ENCODE assay signal across 11 mouse cellular contexts in genomic region chr17:9776286-9777016, GRCm38 (mm10).
DNase-seq lines count a peak whose midpoint lies in the region; ATAC-seq and TF ChIP-seq lines count a peak whose summit lies in the region.
"Had no signal": no experiment of that assay in that cellular context is flagged by ENCODE, and none has a peak within 500 bp of the region (broad histone marks: within the 10 kb centered on the region; RNA-seq: fewer than 3 reads in every experiment).

No protein-coding gene starts in this region.

- no peaks in the 10 kb centered on the region for H3K9me3 ChIP-seq in neural tube, embryonic 14.5 days (ENCODE audit: control insufficient read depth, low read length)
- H3K9me3 ChIP-seq: intestine, embryonic 15.5 days; liver, embryonic 15.5 days had no signal

- no peak for TF ChIP-seq CTCF in heart, adult 2 months (IDR thresholded peaks at IDR 0.05)

- intact Hi-C loops in heart, adult 2 months (cut with DNase I) = no loop called here
- intact Hi-C loops in heart, postnatal 36 days (cut with DNase I) = loop anchor here (5.0 kb wide), 1 partner anchor 186 kb away; no protein-coding TSS in a partner anchor

- H3K36me3 ChIP-seq in heart, adult 2 months (ENCODE audit: control insufficient read depth, insufficient read depth, low read length) = no peaks in the 10 kb centered on the region; the same call in 1 of the 2 replicates
- no peaks in the 10 kb centered on the region for H3K36me3 ChIP-seq in neural tube, embryonic 14.5 days (ENCODE audit: control insufficient read depth, insufficient read depth, low read length)
- H3K36me3 ChIP-seq: intestine, embryonic 15.5 days; liver, embryonic 15.5 days had no signal

- H3K9ac ChIP-seq in heart, adult 2 months (ENCODE audit: low read depth, low read length) = no peak overlapping the region
- no peak overlapping the region for H3K9ac ChIP-seq in neural tube, embryonic 14.5 days (replicated peaks; ENCODE audit: low read depth, low read length)
- H3K9ac ChIP-seq: intestine, embryonic 15.5 days; liver, embryonic 15.5 days had no signal

- peaks cover 26% of the 10 kb centered on the region for H3K4me1 ChIP-seq in heart, adult 2 months (ENCODE audit: control insufficient read depth, insufficient read depth, low read length)
- no peaks in the 10 kb centered on the region for H3K4me1 ChIP-seq in neural tube, embryonic 14.5 days (ENCODE audit: control insufficient read depth, insufficient read depth, low read length)
- H3K4me1 ChIP-seq: intestine, embryonic 15.5 days had no signal

- ATAC-seq in neural tube, embryonic 14.5 days (ENCODE audit: low read depth) = peak; percentile 81; the same call in 1 of the 2 replicates
- ATAC-seq in erythroid progenitor cell, adult 5-6 weeks (replicated peaks; ENCODE audit: low FRiP score, poor library complexity, severe bottlenecking) = no peak
- no peak for ATAC-seq in megakaryocyte, adult 5-6 weeks (ENCODE audit: poor library complexity, severe bottlenecking)

- WGBS in heart, adult 2 months = 72% methylated on average over 8 of the region's 9 CpGs
- WGBS in neural tube, embryonic 14.5 days = 26% methylated on average over 8 of the region's 9 CpGs

- DNase-seq in heart, adult 2 months = no peak
- no peak for DNase-seq in heart, postnatal 36 days
- DNase-seq in embryo, embryonic 11 days = peak; percentile 55
- DNase-seq in layer of hippocampus, postnatal 36 days = peak; percentile 27 to 40
- no peak for DNase-seq in liver

- H3K4me3 ChIP-seq in heart, adult 2 months = no peak overlapping the region
- H3K4me3 ChIP-seq in neural tube, embryonic 14.5 days (ENCODE audit: low read depth, low read length) = no peak overlapping the region
- H3K4me3 ChIP-seq: erythroblast, embryonic 14.5 days; intestine, embryonic 15.5 days; liver, embryonic 15.5 days had no signal

- H3K79me2 ChIP-seq in heart, adult 2 months (replicated peaks; ENCODE audit: control insufficient read depth, insufficient read depth, low read length) = no peaks in the 10 kb centered on the region

- H3K4me2 ChIP-seq in neural tube, embryonic 14.5 days (ENCODE audit: low read depth, low read length) = no peak overlapping the region
- H3K4me2 ChIP-seq: intestine, embryonic 15.5 days; liver, embryonic 15.5 days had no signal

- H3K27me3 ChIP-seq in heart, adult 2 months (ENCODE audit: control insufficient read depth, insufficient read depth, low read length) = no peaks in the 10 kb centered on the region
- no peaks in the 10 kb centered on the region for H3K27me3 ChIP-seq in neural tube, embryonic 14.5 days (ENCODE audit: control insufficient read depth, insufficient read depth, low read length)
- H3K27me3 ChIP-seq: intestine, embryonic 15.5 days; liver, embryonic 15.5 days had no signal

- TF ChIP-seq EP300 in heart, adult 2 months (IDR thresholded peaks at IDR 0.05; ENCODE audit: insufficient read depth, low read depth, low read length) = no peak

- no peak for TF ChIP-seq POLR2A in heart, adult 2 months (IDR thresholded peaks at IDR 0.05; ENCODE audit: insufficient read depth, low read depth, low read length)

- peak overlapping the region; percentile 43 for H3K27ac ChIP-seq in heart, adult 2 months
- H3K27ac ChIP-seq in neural tube, embryonic 14.5 days (ENCODE audit: low read depth, low read length) = peak overlapping the region; percentile 58
- H3K27ac ChIP-seq: intestine, embryonic 15.5 days; liver, embryonic 15.5 days had no signal

Comparison
In these comparisons a context has a peak if more than half of its experiments do, and no peak if none do; other contexts are left out.
1. DNase-seq: peak in embryo, embryonic 11 days (single experiment) and layer of hippocampus, postnatal 36 days (2 of 2); none in heart, adult 2 months (0 of 2), heart, postnatal 36 days (0 of 2) and liver (single experiment).